Mouse (Mus musculus) hindbrain, embryonic 11.5 days (tissue): Measurements from ENCODE around the gene D630003M21Rik. TPM values are rescaled to one million over a fixed set of nuclear protein-coding genes. Genes with fewer than 3 reads are reported as not detected.

Source experiments
- ATAC-seq: fragments of 200-750 bp; cut with Nextera tagmentation; 2 replicates; pipeline ENCODE4 v1.8.0; 2017; ENCODE audit warnings: mild to moderate bottlenecking, moderate TSS enrichment, moderate library complexity; ENCODE audit not compliant: low FRiP score
- DNase-seq: peaks from one replicate; pipeline ENCODE4 v3.0.0-alpha.2; 2015; ENCODE audit warnings: low spot score
- H3K27ac ChIP-seq: fragments of 300-500 bp; sonication (generic); 2 replicates; pipeline ENCODE4 v1.5.1; 2014; ENCODE audit warnings: mild to moderate bottlenecking, low read depth, low read length
- H3K27me3 ChIP-seq: fragments of 300-500 bp; sonication (generic); 2 replicates; pipeline ENCODE4 v1.6.1; 2014; ENCODE audit warnings: mild to moderate bottlenecking, low read length, moderate library complexity, mixed read lengths; ENCODE audit not compliant: control insufficient read depth, insufficient read depth
- H3K36me3 ChIP-seq: fragments of 300-500 bp; sonication (generic); 2 replicates; pipeline ENCODE4 v1.6.1; 2014; ENCODE audit warnings: mild to moderate bottlenecking, low read length, moderate library complexity, mixed read lengths; ENCODE audit not compliant: control insufficient read depth, insufficient read depth
- H3K4me1 ChIP-seq: fragments of 300-500 bp; sonication (generic); replicated peaks from 2 replicates; pipeline ENCODE4 v1.6.1; 2014; ENCODE audit warnings: low read length, mixed read lengths; ENCODE audit not compliant: control insufficient read depth, insufficient read depth
- H3K4me2 ChIP-seq: fragments of 300-500 bp; sonication (generic); replicated peaks from 2 replicates; pipeline ENCODE4 v1.6.1; 2014; ENCODE audit warnings: mild to moderate bottlenecking, low read depth, low read length
- H3K4me3 ChIP-seq: fragments of 300-500 bp; sonication (generic); 2 replicates; pipeline ENCODE4 v1.5.1; 2014; ENCODE audit warnings: low read depth, low read length
- H3K9ac ChIP-seq: fragments of 300-500 bp; sonication (generic); 2 replicates; pipeline ENCODE4 v1.6.1; 2014; ENCODE audit warnings: low read depth, low read length
- H3K9me3 ChIP-seq: fragments of 300-500 bp; sonication (generic); 2 replicates; pipeline ENCODE4 v1.6.1; 2016; ENCODE audit warnings: low read length; ENCODE audit not compliant: control insufficient read depth
- WGBS: fragments of 180-500 bp; shearing (Covaris S2); extraction: QIAGEN DNeasy Blood & Tissue Kit; methylation state at CpG from one replicate; pipeline ENCODE4 v1.1.7; 2014; 5-methylcytosine and 5-hydroxymethylcytosine counted together
- polyA plus RNA-seq: library from polyadenylated mRNA; unstranded; fragments of >200 nt; fragmentation: Nextera tagmentation; extraction: Ambion mirVana; gene quantifications from 2 replicates; pipeline ENCODE4 v1.2.1, GENCODE M21; 2014

The D630003M21Rik gene
- polyA plus RNA-seq, 1 experiment from 2014 or later = 2.3 TPM

GRCm38 (mm10) chr2:158161761-158162160 lies 67.3 kb downstream of the D630003M21Rik start:
- no peak for ATAC-seq
- Histone ChIP-seq H3K9me3 (no peaks in the 10 kb centered on the region), H3K4me1 (0 out of 2 replicates have a peak, but pooled peaks cover 3% of the 10 kb centered on the region), H3K4me3 (no peak overlapping the region), H3K27ac (no peak overlapping the region), H3K36me3 (no peaks in the 10 kb centered on the region), H3K9ac (no peak overlapping the region), H3K4me2 (no peak overlapping the region), H3K27me3 (no peaks in the 10 kb centered on the region)
- DNase-seq = no peak
- WGBS = 84% methylated on average over 6 of the region's 6 CpGs

GRCm38 (mm10) chr2:158159376-158160235 lies 69.4 kb downstream of the D630003M21Rik start:
- Histone ChIP-seq H3K9ac (no peak overlapping the region), H3K27ac (no peak overlapping the region), H3K9me3 (no peaks in the 10 kb centered on the region), H3K27me3 (no peaks in the 10 kb centered on the region), H3K36me3 (no peaks in the 10 kb centered on the region), H3K4me1 (0 out of 2 replicates have a peak, but pooled peaks cover 3% of the 10 kb centered on the region), H3K4me2 (no peak overlapping the region), H3K4me3 (no peak overlapping the region)
- WGBS = 39% methylated on average over 7 of the region's 7 CpGs
- DNase-seq = no peak
- ATAC-seq = no peak

GRCm38 (mm10) chr2:158157654-158158053 lies 71.4 kb downstream of the D630003M21Rik start:
- Histone ChIP-seq H3K27ac (no peak overlapping the region), H3K9ac (no peak overlapping the region), H3K9me3 (no peaks in the 10 kb centered on the region), H3K4me3 (no peak overlapping the region), H3K4me1 (0 out of 2 replicates have a peak, but pooled peaks cover 3% of the 10 kb centered on the region), H3K27me3 (no peaks in the 10 kb centered on the region), H3K4me2 (no peak overlapping the region), H3K36me3 (no peaks in the 10 kb centered on the region)
- ATAC-seq (no peak), DNase-seq (no peak)
- 63% methylated on average over 8 of the region's 8 CpGs for WGBS

- DNase-seq = no peak
- no peaks in the 10 kb centered on the region for H3K27me3 ChIP-seq
- 0 out of 2 replicates have a peak, but pooled peaks cover 3% of the 10 kb centered on the region for H3K4me1 ChIP-seq
- H3K4me2 ChIP-seq = no peak overlapping the region
- H3K27ac ChIP-seq = no peak overlapping the region
- WGBS = 92% methylated on average over 9 of the region's 9 CpGs
- no peak for ATAC-seq
- H3K9ac ChIP-seq = no peak overlapping the region
- no peaks in the 10 kb centered on the region for H3K36me3 ChIP-seq
- H3K9me3 ChIP-seq = no peaks in the 10 kb centered on the region
- no peak overlapping the region for H3K4me3 ChIP-seq
These were observed 72.5 kb downstream of the D630003M21Rik start for GRCm38 (mm10) chr2:158156487-158156886.

GRCm38 (mm10) chr2:158155615-158156014 lies 73.4 kb downstream of the D630003M21Rik start:
- H3K4me2 ChIP-seq = no peak overlapping the region
- H3K9me3 ChIP-seq = no peaks in the 10 kb centered on the region
- H3K4me3 ChIP-seq = no peak overlapping the region
- H3K4me1 ChIP-seq = 0 out of 2 replicates have a peak, but pooled peaks cover 3% of the 10 kb centered on the region
- H3K27ac ChIP-seq = no peak overlapping the region
- no peaks in the 10 kb centered on the region for H3K27me3 ChIP-seq
- no peak for DNase-seq
- no peaks in the 10 kb centered on the region for H3K36me3 ChIP-seq
- WGBS = 44% methylated on average over 2 of the region's 2 CpGs
- H3K9ac ChIP-seq = no peak overlapping the region
- ATAC-seq = no peak

- H3K36me3 ChIP-seq = no peaks in the 10 kb centered on the region
- no peaks in the 10 kb centered on the region for H3K27me3 ChIP-seq
- no peak overlapping the region for H3K4me3 ChIP-seq
- H3K9ac ChIP-seq = no peak overlapping the region
- WGBS = 90% methylated on average over 7 of the region's 7 CpGs
- H3K9me3 ChIP-seq = no peaks in the 10 kb centered on the region
- no peaks in the 10 kb centered on the region for H3K4me1 ChIP-seq
- no peak for ATAC-seq
- no peak overlapping the region for H3K4me2 ChIP-seq
- no peak overlapping the region for H3K27ac ChIP-seq
- DNase-seq = no peak
These were observed 73.9 kb downstream of the D630003M21Rik start for GRCm38 (mm10) chr2:158155101-158155500.

GRCm38 (mm10) chr2:158154641-158155040 lies 74.4 kb downstream of the D630003M21Rik start:
- H3K9me3 ChIP-seq = no peaks in the 10 kb centered on the region
- H3K4me3 ChIP-seq = no peak overlapping the region
- H3K27me3 ChIP-seq = no peaks in the 10 kb centered on the region
- no peaks in the 10 kb centered on the region for H3K4me1 ChIP-seq
- no peaks in the 10 kb centered on the region for H3K36me3 ChIP-seq
- DNase-seq (peak; percentile 27), ATAC-seq (no peak)
- H3K4me2 ChIP-seq = no peak overlapping the region
- 37% methylated on average over 8 of the region's 8 CpGs for WGBS
- no peak overlapping the region for H3K27ac ChIP-seq
- H3K9ac ChIP-seq = no peak overlapping the region

- peak; percentile 55 for DNase-seq
- Histone ChIP-seq H3K27me3 (no peaks in the 10 kb centered on the region), H3K4me1 (no peaks in the 10 kb centered on the region), H3K9ac (peak overlapping the region; percentile 8; the same call in 1 of the 2 replicates), H3K36me3 (no peaks in the 10 kb centered on the region), H3K27ac (peak overlapping the region; percentile 12; the same call in 1 of the 2 replicates), H3K9me3 (no peaks in the 10 kb centered on the region), H3K4me2 (peak overlapping the region; percentile 40), H3K4me3 (peak overlapping the region; percentile 20)
- 1% methylated on average over 22 of the region's 22 CpGs for WGBS
- ATAC-seq = peak; percentile 36; the same call in 1 of the 2 replicates
These were observed 75.2 kb downstream of the D630003M21Rik start for GRCm38 (mm10) chr2:158153728-158154343.
